Comparison of ENCODE assay signal across 12 mouse cellular contexts in the genomic region with DNA sequence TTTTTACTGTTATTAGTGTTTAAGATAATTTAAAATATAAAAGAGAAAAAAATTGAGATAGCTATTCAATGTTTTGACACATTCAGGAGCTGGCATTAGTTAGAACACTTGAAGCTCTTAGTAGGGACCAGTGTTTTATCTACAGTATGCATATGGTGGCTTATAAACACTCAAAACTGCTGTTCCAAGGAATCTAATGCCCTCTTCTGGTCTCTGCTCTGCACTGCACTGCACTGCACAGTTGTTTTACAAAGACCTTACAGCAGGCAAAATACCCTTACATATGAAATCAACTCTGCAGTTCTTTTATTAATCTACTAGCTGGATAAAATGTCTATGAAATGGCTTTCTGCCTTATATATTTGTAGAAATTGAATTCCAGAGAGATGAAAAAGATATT.
"Had no signal": no experiment of that assay in that cellular context is flagged by ENCODE, and none has a peak within 500 bp of the region (broad histone marks: within the 10 kb centered on the region; RNA-seq: fewer than 3 reads in every experiment).

No protein-coding gene starts in this region.

- DNase-seq: kidney, postnatal 14 days; layer of hippocampus, postnatal 36 days; left cerebral cortex, postnatal 4 days; lung, adult 18-20 months; spleen, adult 18-20 months; thymus, adult 18-20 months; thymus, postnatal 14 days had no signal

- H3K27me3 ChIP-seq: kidney, embryonic 15.5 days; limb, embryonic 13.5 days; midbrain, embryonic 12.5 days; neural tube, embryonic 12.5 days had no signal

- H3K4me2 ChIP-seq: kidney, embryonic 15.5 days; limb, embryonic 13.5 days; midbrain, embryonic 12.5 days; neural tube, embryonic 12.5 days had no signal

- H3K9me3 ChIP-seq: kidney, embryonic 15.5 days; limb, embryonic 13.5 days; neural tube, embryonic 12.5 days had no signal

- H3K4me1 ChIP-seq: kidney, embryonic 15.5 days; limb, embryonic 13.5 days; midbrain, embryonic 12.5 days; neural tube, embryonic 12.5 days had no signal

- H3K9ac ChIP-seq: kidney, embryonic 15.5 days; limb, embryonic 13.5 days; liver, embryonic 14.5 days; midbrain, embryonic 12.5 days; neural tube, embryonic 12.5 days had no signal

- H3K36me3 ChIP-seq: kidney, embryonic 15.5 days; limb, embryonic 13.5 days; midbrain, embryonic 12.5 days; neural tube, embryonic 12.5 days had no signal

- H3K4me3 ChIP-seq: kidney, embryonic 15.5 days; limb, embryonic 13.5 days; midbrain, embryonic 12.5 days; neural tube, embryonic 12.5 days had no signal

- H3K27ac ChIP-seq: kidney, embryonic 15.5 days; limb, embryonic 13.5 days; liver, embryonic 14.5 days; midbrain, embryonic 12.5 days; neural tube, embryonic 12.5 days had no signal
